Mouse (Mus musculus): ENCODE measurements around the gene Sstr3. TPM values are rescaled to one million over a fixed set of nuclear protein-coding genes. Genes with fewer than 3 reads are reported as not detected.

Sstr3 gene
- polyA plus RNA-seq, 1 experiment from 2014 or later, result 0.16 TPM

DNA sequence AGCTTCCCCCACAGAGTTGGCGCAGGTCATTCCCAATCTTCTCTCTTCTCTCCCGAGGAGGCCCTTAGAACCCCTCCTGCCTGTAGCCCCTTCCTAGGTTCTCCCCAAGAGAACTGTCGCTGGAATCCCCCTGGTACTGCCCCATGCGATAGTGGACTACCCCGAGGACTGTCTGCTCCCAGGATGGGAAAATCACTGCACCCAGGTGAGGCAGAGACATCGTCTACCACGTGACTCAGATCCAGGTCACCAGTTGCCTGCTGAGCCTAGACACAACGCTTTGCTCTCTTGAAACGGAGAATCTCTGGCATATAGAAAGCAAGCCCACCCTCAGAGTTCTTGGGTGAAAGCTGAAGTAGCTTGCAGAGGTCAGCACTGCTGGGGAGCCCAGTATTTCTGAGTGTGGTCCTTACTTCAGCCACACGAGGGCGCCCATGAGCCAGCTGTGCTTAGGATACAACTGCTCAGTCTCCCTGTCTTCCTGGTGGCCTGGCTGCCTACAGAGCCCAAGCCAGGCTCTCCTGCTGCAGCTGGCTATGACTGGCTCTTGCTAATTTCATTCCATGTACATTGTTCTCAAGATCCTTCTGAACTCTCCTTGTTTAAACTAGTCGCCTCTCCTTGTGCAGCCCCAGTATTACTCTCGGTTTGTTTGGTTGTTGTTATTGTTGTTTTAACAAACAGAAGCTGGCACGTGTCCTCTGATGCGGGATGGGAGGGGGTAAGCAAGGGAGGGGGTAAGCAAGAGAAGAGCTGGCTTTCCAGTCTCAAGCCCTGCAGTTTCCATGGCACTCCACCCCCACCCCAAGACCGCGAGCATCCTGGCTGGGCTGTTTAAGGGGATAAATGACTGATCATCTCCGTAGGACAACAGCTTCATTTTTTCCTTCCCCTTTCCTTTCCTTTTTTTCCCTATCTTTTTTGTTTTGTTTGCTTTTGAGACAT lies 42.8 kb upstream of the Sstr3 start:
- Histone ChIP-seq H3K27me3 (ENCODE audit: control insufficient read depth, insufficient read depth, low read depth, low read length) (no peaks in the 10 kb centered on the region), H3K9ac (ENCODE audit: low read depth, low read length) (no peak overlapping the region), H3K9me3 (replicated peaks; ENCODE audit: control insufficient read depth, low read length, poor library complexity, severe bottlenecking) (0 out of 2 replicates have a peak, but pooled peaks cover 3% of the 10 kb centered on the region), H3K36me3 (ENCODE audit: control insufficient read depth, insufficient read depth, low read length) (no peaks in the 10 kb centered on the region), H3K4me1 (ENCODE audit: control insufficient read depth, insufficient read depth, low read length) (no peaks in the 10 kb centered on the region; the same call in 1 of the 2 replicates), H3K4me2 (ENCODE audit: low read length) (no peak overlapping the region), H3K4me3 (ENCODE audit: low read depth, low read length) (no peak overlapping the region), H3K27ac (ENCODE audit: low read length) (no peak overlapping the region)
- 50% methylated on average over 18 of the region's 18 CpGs for WGBS
- peak; percentile 81 for ATAC-seq

DNA sequence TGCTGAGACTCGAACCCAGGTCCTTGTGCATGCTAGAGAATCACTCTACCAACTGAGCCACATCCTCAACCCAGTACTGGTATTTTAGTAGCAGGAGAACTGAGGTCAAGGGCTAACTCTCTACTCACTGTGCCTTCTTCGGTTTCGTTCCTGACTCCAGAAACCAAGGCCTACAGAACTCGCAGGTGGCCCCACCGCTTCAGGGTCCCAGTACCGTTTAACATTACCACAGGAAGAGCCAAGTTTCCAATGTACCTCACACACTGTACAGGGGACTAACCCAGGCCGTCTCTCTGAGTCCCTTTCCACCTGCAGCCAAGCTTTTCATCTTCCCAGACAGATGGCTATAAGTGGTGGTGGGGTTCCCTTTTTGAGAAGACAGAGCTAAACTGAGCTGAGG lies 40.9 kb upstream of the Sstr3 start:
- no peak overlapping the region for H3K27ac ChIP-seq (ENCODE audit: low read length)
- H3K4me3 ChIP-seq (ENCODE audit: low read depth, low read length), result no peak overlapping the region
- no peaks in the 10 kb centered on the region for H3K36me3 ChIP-seq (ENCODE audit: control insufficient read depth, insufficient read depth, low read length)
- H3K4me1 ChIP-seq (ENCODE audit: control insufficient read depth, insufficient read depth, low read length), result peaks cover 9% of the 10 kb centered on the region
- WGBS, result 92% methylated on average over 7 of the region's 7 CpGs
- H3K27me3 ChIP-seq (ENCODE audit: control insufficient read depth, insufficient read depth, low read depth, low read length), result no peaks in the 10 kb centered on the region
- H3K9ac ChIP-seq (ENCODE audit: low read depth, low read length), result no peak overlapping the region
- ATAC-seq, result no peak
- no peak overlapping the region for H3K4me2 ChIP-seq (ENCODE audit: low read length)
- H3K9me3 ChIP-seq (replicated peaks; ENCODE audit: control insufficient read depth, low read length, poor library complexity, severe bottlenecking), result 0 out of 2 replicates have a peak, but pooled peaks cover 3% of the 10 kb centered on the region

DNA sequence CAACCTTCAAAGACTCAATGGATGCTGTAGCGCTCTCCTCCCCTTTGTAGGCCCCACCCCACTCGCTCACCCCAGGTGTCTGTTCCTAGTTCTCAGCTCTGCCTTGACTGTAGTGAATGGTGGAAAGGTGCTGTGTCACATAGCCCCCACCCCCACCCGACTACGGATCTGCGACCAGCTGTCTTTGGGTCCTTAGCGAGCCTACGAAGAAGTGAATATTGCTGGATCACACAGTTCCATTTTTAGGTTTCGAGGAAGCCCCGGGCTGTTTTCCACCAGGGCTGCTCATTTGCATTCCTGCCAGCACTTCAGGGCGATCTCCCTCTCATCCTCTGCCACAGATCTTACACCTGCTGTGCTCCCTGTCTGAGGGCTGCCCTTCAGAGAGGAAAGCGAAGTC lies 38.9 kb upstream of the Sstr3 start:
- 16% methylated on average over 11 of the region's 11 CpGs for WGBS
- Histone ChIP-seq H3K9me3 (replicated peaks; ENCODE audit: control insufficient read depth, low read length, poor library complexity, severe bottlenecking) (0 out of 2 replicates have a peak, but pooled peaks cover 3% of the 10 kb centered on the region), H3K27me3 (ENCODE audit: control insufficient read depth, insufficient read depth, low read depth, low read length) (no peaks in the 10 kb centered on the region), H3K27ac (ENCODE audit: low read length) (no peak overlapping the region), H3K4me2 (ENCODE audit: low read length) (no peak overlapping the region), H3K4me1 (ENCODE audit: control insufficient read depth, insufficient read depth, low read length) (peaks cover 17% of the 10 kb centered on the region), H3K9ac (ENCODE audit: low read depth, low read length) (no peak overlapping the region), H3K36me3 (ENCODE audit: control insufficient read depth, insufficient read depth, low read length) (no peaks in the 10 kb centered on the region), H3K4me3 (ENCODE audit: low read depth, low read length) (no peak overlapping the region)
- no peak for ATAC-seq

DNA sequence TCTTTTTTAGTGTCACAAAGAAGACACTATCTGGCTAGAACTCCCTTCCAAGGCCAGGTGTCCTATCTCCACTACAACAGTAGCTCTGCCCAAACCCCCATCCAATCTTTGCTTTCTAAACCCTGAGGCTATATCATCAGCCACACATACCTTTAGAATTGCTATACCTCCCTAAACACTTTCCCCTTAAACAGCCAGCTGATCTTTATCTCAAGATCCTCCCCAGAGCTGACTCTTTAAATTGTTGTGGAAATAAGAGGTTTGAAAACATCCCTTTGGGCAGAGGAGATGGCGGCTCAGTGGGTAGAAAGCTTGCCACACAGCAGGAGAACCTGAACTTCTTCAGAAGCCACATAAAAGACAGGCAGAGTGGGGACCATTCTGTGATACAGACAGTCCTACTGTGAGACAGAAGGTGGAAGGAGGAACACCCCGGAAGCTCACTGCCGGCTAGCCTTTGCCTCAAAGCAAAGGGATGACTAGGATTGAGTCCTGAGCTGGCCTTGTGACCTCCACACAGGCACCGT lies 31.9 kb upstream of the Sstr3 start:
- Histone ChIP-seq H3K4me1 (ENCODE audit: control insufficient read depth, insufficient read depth, low read length) (peaks cover 16% of the 10 kb centered on the region), H3K27me3 (ENCODE audit: control insufficient read depth, insufficient read depth, low read depth, low read length) (no peaks in the 10 kb centered on the region), H3K9ac (ENCODE audit: low read depth, low read length) (no peak overlapping the region), H3K4me2 (ENCODE audit: low read length) (no peak overlapping the region), H3K4me3 (ENCODE audit: low read depth, low read length) (no peak overlapping the region), H3K9me3 (replicated peaks; ENCODE audit: control insufficient read depth, low read length, poor library complexity, severe bottlenecking) (no peaks in the 10 kb centered on the region), H3K27ac (ENCODE audit: low read length) (no peak overlapping the region), H3K36me3 (ENCODE audit: control insufficient read depth, insufficient read depth, low read length) (no peaks in the 10 kb centered on the region)
- WGBS, result 58% methylated on average over 4 of the region's 4 CpGs
- no peak for ATAC-seq

DNA sequence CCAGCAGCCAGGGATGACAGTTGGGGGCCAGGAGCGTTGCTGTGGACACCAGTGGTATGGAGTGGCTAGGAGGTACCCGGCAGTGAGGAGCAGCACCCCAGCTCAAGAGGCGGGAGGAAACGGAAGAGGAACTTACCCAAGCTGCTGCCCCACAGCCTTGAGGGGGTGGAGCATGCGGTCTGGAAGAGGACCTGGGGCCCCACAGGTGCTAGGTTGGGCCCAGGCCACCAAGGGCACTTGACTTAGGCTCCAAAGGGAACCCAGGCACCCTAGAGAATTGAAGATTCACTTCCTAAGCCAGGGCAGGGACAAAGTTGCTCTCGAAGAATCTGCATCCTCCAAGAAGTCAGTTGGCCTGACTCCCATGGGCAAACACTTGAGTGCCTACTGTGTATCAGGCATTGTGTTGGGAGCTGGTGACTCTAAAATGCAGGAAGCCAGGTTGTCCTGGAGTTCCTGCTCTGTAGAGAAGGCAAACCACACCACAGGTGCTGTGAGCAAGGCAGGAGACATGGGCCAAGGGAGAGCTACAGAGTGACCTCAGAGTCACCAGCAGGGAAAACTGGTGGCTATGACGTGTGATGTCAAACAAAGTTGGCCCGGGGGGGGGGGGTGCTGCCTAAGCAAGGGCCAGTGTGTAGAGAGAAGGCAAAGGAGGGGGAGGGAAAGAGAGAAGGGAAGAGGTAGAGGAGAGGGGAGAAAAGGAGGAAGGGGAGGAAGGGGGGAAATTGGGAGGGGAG lies 28.3 kb upstream of the Sstr3 start, which contains the start of gene Rac2:
TSS of gene Rac2 (minus strand) at position 126 of the 740 bp plus-strand sequence.
- H3K27ac ChIP-seq (ENCODE audit: low read length), result no peak within 1 kb of the TSS
- no peak within 1 kb of the TSS for H3K4me3 ChIP-seq (ENCODE audit: low read depth, low read length)
- H3K4me2 ChIP-seq (ENCODE audit: low read length), result no peak within 1 kb of the TSS
- no peak for ATAC-seq
- no peaks in the 10 kb centered on the region for H3K36me3 ChIP-seq (ENCODE audit: control insufficient read depth, insufficient read depth, low read length)
- H3K9me3 ChIP-seq (replicated peaks; ENCODE audit: control insufficient read depth, low read length, poor library complexity, severe bottlenecking), result no peaks in the 10 kb centered on the region
- WGBS, result 81% methylated on average over 8 of the region's 8 CpGs
- H3K9ac ChIP-seq (ENCODE audit: low read depth, low read length), result no peak within 1 kb of the TSS
- no peaks in the 10 kb centered on the region for H3K4me1 ChIP-seq (ENCODE audit: control insufficient read depth, insufficient read depth, low read length)
- no peaks in the 10 kb centered on the region for H3K27me3 ChIP-seq (ENCODE audit: control insufficient read depth, insufficient read depth, low read depth, low read length)

DNA sequence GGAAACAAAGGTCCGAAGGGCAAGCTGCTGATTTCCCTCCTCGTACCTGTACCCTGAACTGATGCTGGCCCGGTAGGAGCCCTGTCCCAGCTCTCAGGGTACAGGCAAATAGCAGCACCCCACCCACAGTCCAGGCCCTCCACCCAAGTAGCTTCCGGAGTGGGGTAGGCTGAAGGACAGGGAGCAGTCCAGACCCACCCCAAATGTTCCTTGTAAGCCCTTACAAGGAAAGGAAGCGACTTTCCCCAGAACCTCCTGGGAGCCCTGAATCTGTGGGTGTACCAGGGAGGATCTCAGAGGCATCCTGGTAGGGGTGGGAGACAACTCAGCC lies 27.8 kb upstream of the Sstr3 start:
- WGBS, result 93% methylated on average over 5 of the region's 5 CpGs
- no peak for ATAC-seq
- no peaks in the 10 kb centered on the region for H3K9me3 ChIP-seq (replicated peaks; ENCODE audit: control insufficient read depth, low read length, poor library complexity, severe bottlenecking)

DNA sequence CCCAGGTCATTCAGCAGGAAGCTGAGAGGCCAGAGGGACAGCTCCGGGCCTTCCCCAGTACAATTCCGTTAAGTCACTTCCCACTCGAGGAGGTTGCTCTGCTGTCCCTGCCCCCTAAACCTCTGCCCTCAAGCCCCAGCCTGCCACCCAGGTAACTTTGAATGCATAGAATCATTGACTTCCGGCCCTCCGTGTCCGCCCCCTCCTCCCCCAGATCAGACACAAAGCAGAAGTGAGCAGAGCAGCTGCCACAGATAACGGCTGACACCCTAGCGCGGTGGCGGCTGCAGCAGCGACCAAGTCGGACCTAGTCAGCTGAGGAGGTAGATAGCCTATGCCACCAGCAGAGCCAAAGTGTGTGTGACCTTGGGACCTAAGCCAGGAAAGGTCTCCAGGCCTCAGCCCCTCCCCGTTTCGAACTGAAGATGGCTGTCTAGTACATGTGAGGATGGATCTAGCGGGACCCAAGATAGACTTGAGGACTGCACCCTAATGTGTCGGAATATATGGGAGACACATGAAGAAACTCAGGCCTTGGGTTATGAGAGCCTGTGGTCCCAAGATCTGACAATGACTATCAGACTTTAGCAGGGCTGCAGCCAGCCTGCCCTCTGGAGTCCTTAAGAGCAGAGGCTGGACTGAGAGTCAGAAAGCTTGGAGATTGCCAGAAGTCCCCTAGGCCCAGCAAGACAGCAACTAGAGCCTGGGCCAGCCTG lies 27.2 kb upstream of the Sstr3 start:
- H3K4me2 ChIP-seq (ENCODE audit: low read length), result no peak overlapping the region
- 74% methylated on average over 16 of the region's 16 CpGs for WGBS

More for the DNA sequence above, 27.8 kb upstream of the Sstr3 start:
- no peak overlapping the region for H3K27ac ChIP-seq (ENCODE audit: low read length)
- no peak overlapping the region for H3K4me3 ChIP-seq (ENCODE audit: low read depth, low read length)
- H3K9ac ChIP-seq (ENCODE audit: low read depth, low read length), result no peak overlapping the region
- no peaks in the 10 kb centered on the region for H3K27me3 ChIP-seq (ENCODE audit: control insufficient read depth, insufficient read depth, low read depth, low read length)
- no peaks in the 10 kb centered on the region for H3K36me3 ChIP-seq (ENCODE audit: control insufficient read depth, insufficient read depth, low read length)
- H3K4me2 ChIP-seq (ENCODE audit: low read length), result no peak overlapping the region
- H3K4me1 ChIP-seq (ENCODE audit: control insufficient read depth, insufficient read depth, low read length), result no peaks in the 10 kb centered on the region

DNA sequence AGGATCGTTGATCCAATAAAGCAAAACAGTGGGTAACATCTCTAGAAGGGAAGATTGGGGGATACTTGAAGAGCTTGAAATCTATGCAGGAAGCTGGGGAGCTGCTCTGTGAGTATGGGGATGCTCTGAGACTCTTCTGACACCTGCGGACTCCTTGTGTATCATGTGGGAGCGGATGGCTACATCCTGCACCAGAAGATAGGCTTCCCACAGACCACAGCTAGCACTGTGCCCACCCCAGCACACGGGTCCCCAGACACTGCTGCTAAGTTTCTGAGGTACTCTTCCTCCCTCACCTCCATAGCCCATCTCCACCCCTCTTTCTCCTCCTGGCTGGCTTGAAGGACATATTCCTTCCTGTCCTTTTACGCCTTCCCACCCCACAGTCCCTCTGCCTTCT lies 25.7 kb upstream of the Sstr3 start:
- WGBS, result 91% methylated on average over 5 of the region's 5 CpGs
- Histone ChIP-seq H3K4me3 (ENCODE audit: low read depth, low read length) (no peak overlapping the region), H3K9ac (ENCODE audit: low read depth, low read length) (no peak overlapping the region), H3K36me3 (ENCODE audit: control insufficient read depth, insufficient read depth, low read length) (no peaks in the 10 kb centered on the region), H3K27me3 (ENCODE audit: control insufficient read depth, insufficient read depth, low read depth, low read length) (no peaks in the 10 kb centered on the region), H3K27ac (ENCODE audit: low read length) (no peak overlapping the region), H3K4me2 (ENCODE audit: low read length) (no peak overlapping the region), H3K9me3 (replicated peaks; ENCODE audit: control insufficient read depth, low read length, poor library complexity, severe bottlenecking) (no peaks in the 10 kb centered on the region), H3K4me1 (ENCODE audit: control insufficient read depth, insufficient read depth, low read length) (no peaks in the 10 kb centered on the region)
- ATAC-seq, result no peak

More for the DNA sequence above, 27.2 kb upstream of the Sstr3 start:
- no peak overlapping the region for H3K9ac ChIP-seq (ENCODE audit: low read depth, low read length)
- H3K36me3 ChIP-seq (ENCODE audit: control insufficient read depth, insufficient read depth, low read length), result no peaks in the 10 kb centered on the region
- no peak overlapping the region for H3K4me3 ChIP-seq (ENCODE audit: low read depth, low read length)
- ATAC-seq, result no peak
- H3K27ac ChIP-seq (ENCODE audit: low read length), result no peak overlapping the region
- no peaks in the 10 kb centered on the region for H3K27me3 ChIP-seq (ENCODE audit: control insufficient read depth, insufficient read depth, low read depth, low read length)
- H3K4me1 ChIP-seq (ENCODE audit: control insufficient read depth, insufficient read depth, low read length), result no peaks in the 10 kb centered on the region
- no peaks in the 10 kb centered on the region for H3K9me3 ChIP-seq (replicated peaks; ENCODE audit: control insufficient read depth, low read length, poor library complexity, severe bottlenecking)
